Mouse (Mus musculus) hindbrain, postnatal 0 days (tissue): ENCODE data around the gene Cdkn1a. TPM values are rescaled to one million over a fixed set of nuclear protein-coding genes. Genes with fewer than 3 reads are reported as not detected.

Experiments
- ATAC-seq: fragments of 200-750 bp; cut with Nextera tagmentation; 2 replicates; pipeline ENCODE4 v1.8.0; 2017; ENCODE audit warnings: mild to moderate bottlenecking, moderate TSS enrichment, moderate library complexity
- DNase-seq: peaks from one replicate; pipeline ENCODE4 v3.0.0-alpha.2; 2015; ENCODE audit warnings: low spot score
- H3K27ac ChIP-seq: fragments of 300-500 bp; sonication (generic); 2 replicates; pipeline ENCODE4 v1.5.1; 2014; ENCODE audit warnings: mild to moderate bottlenecking
- H3K27me3 ChIP-seq: fragments of 300-500 bp; sonication (generic); 2 replicates; pipeline ENCODE4 v1.6.1; 2014; ENCODE audit warnings: low read length, mixed read lengths; ENCODE audit not compliant: insufficient read depth
- H3K36me3 ChIP-seq: fragments of 300-500 bp; sonication (generic); 2 replicates; pipeline ENCODE4 v1.6.1; 2014; ENCODE audit warnings: low read length, mixed read lengths; ENCODE audit not compliant: insufficient read depth
- H3K4me1 ChIP-seq: fragments of 300-500 bp; sonication (generic); 2 replicates; pipeline ENCODE4 v1.6.1; 2014; ENCODE audit warnings: antibody characterized with exemption, low read length, mixed read lengths; ENCODE audit not compliant: insufficient read depth
- H3K4me2 ChIP-seq: fragments of 300-500 bp; sonication (generic); 2 replicates; pipeline ENCODE4 v1.6.1; 2014; ENCODE audit warnings: low read depth, mild to moderate bottlenecking, low read length, moderate library complexity, mixed read lengths
- H3K4me3 ChIP-seq: fragments of 300-500 bp; sonication (generic); 2 replicates; pipeline ENCODE4 v1.5.1; 2014; ENCODE audit warnings: low read length
- H3K9ac ChIP-seq: fragments of 300-500 bp; sonication (generic); replicated peaks from 2 replicates; pipeline ENCODE4 v1.6.1; 2014; ENCODE audit warnings: mild to moderate bottlenecking, low read length, moderate library complexity, mixed read lengths
- H3K9me3 ChIP-seq: fragments of 300-500 bp; sonication (generic); 2 replicates; pipeline ENCODE4 v1.6.1; 2016; ENCODE audit warnings: low read length, mixed read lengths
- CTCF ChIP-seq: IDR thresholded peaks from 2 replicates; pipeline ENCODE4 v1.5.1; 2016; ENCODE audit warnings: antibody characterized with exemption, control low read depth, low read depth
- WGBS: fragments of 180-500 bp; shearing (Covaris S2); extraction: QIAGEN DNeasy Blood & Tissue Kit; methylation state at CpG from one replicate; pipeline ENCODE4 v1.1.7; 2014; 5-methylcytosine and 5-hydroxymethylcytosine counted together
- polyA plus RNA-seq: library from polyadenylated mRNA; unstranded; fragments of >200 nt; fragmentation: Nextera tagmentation; extraction: Ambion mirVana; gene quantifications from 2 replicates; pipeline ENCODE4 v1.2.1, GENCODE M21; 2015
- total RNA-seq: library from RNA; depleted of rRNA; stranded (reverse); fragments of >200 nt; gene quantifications from 2 replicates; pipeline ENCODE4 v1.2.3, GENCODE M21; 2014

The Cdkn1a gene
- total and polyA plus RNA-seq, 2 experiments from 2014 or later: 50.0 to 257 TPM

- no peak overlapping the region for H3K4me3 ChIP-seq
- no peak for TF ChIP-seq CTCF
- H3K4me2 ChIP-seq: no peak overlapping the region
- no peak overlapping the region for H3K9ac ChIP-seq
- H3K4me1 ChIP-seq: no peaks in the 10 kb centered on the region
- no peaks in the 10 kb centered on the region for H3K9me3 ChIP-seq
- no peaks in the 10 kb centered on the region for H3K27me3 ChIP-seq
- DNase-seq: no peak
- H3K27ac ChIP-seq: no peak overlapping the region
- WGBS: 79% methylated on average over 11 of the region's 11 CpGs
- H3K36me3 ChIP-seq: no peaks in the 10 kb centered on the region
- ATAC-seq: no peak
Measured at GRCm38 (mm10) chr17:29057361-29057890, 33.4 kb upstream of the Cdkn1a start.

DNA sequence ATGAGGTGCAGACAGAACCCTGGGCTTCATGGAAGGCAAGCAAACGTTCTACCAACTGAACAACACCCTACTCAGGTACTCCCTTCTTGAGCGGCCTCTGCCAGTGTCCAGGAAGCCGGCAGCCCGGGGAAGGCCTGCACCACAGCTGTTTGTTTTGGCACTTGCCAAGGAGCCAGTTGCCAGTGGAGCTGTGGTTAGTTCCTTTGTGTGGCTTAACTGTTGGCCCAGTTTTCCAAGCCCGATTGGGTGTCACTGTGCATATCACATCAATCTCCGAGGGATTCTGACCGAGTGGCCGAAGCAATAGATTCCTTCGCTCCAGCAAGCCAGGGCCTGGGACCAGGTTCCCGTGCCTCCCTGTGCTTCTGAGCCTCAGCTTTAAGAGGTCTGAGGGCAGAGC lies 32.8 kb upstream of the Cdkn1a start:
- WGBS: 43% methylated on average over 10 of the region's 10 CpGs
- no peak overlapping the region for H3K9ac ChIP-seq
- TF ChIP-seq CTCF: no peak
- no peak overlapping the region for H3K4me2 ChIP-seq
- no peak overlapping the region for H3K4me3 ChIP-seq
- H3K36me3 ChIP-seq: no peaks in the 10 kb centered on the region
- no peaks in the 10 kb centered on the region for H3K4me1 ChIP-seq
- H3K27me3 ChIP-seq: no peaks in the 10 kb centered on the region
- no peak overlapping the region for H3K27ac ChIP-seq
- H3K9me3 ChIP-seq: no peaks in the 10 kb centered on the region
- DNase-seq: peak; percentile 51
- ATAC-seq: no peak

DNA sequence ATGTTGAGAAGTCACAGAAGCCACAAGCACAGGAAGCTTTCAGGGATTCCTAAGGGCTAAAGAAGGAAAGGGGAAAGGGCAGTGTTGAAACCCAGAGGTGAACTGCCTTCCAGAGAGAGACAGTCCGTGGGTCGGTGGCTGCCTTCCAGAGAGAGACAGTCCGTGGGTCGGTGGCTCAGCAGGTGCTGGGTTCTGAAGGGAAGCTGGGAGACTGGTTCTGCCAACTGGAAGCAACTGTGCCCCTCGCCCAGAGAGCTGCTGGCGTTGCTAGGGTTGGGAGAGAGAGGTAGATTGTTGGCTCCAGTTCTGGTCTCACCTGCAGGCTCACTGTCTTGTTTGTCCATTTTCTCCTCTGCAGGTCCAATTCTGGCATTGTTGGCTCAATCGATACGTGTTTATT lies 32.3 kb upstream of the Cdkn1a start:
- no peaks in the 10 kb centered on the region for H3K9me3 ChIP-seq
- ATAC-seq (no peak), DNase-seq (no peak)
- H3K36me3 ChIP-seq: no peaks in the 10 kb centered on the region
- no peak for TF ChIP-seq CTCF
- no peaks in the 10 kb centered on the region for H3K4me1 ChIP-seq
- no peak overlapping the region for H3K27ac ChIP-seq
- H3K27me3 ChIP-seq: no peaks in the 10 kb centered on the region
- 53% methylated on average over 8 of the region's 8 CpGs for WGBS
- no peak overlapping the region for H3K4me2 ChIP-seq
- H3K9ac ChIP-seq: no peak overlapping the region
- H3K4me3 ChIP-seq: no peak overlapping the region

- DNase-seq: no peak
- no peak for ATAC-seq
- H3K4me3 ChIP-seq: no peak overlapping the region
Measured at GRCm38 (mm10) chr17:29059581-29059980, 31.2 kb upstream of the Cdkn1a start.

DNA sequence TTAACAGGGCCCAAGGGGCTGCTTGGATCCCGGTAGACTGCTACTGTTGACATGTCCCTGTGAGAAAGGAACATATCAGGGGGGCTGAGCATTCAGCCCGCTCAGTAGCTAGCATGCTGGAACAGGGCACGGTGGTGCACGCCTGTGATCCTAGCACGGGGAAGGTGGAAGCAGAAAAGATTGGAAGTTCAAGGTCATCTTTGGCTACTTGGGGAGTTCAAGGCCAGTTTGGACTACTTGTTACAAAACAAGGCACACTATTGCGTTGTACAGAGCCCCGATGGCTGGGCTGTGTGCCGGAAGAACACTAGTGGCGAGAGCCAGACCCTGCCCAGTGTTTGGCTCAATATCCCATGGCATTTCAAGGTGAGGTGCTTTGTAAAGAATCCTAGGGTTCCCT lies 29.8 kb upstream of the Cdkn1a start:
- no peak overlapping the region for H3K9ac ChIP-seq
- no peak overlapping the region for H3K27ac ChIP-seq
- no peaks in the 10 kb centered on the region for H3K4me1 ChIP-seq
- no peaks in the 10 kb centered on the region for H3K36me3 ChIP-seq
- ATAC-seq (no peak), DNase-seq (no peak)
- no peaks in the 10 kb centered on the region for H3K27me3 ChIP-seq
- no peak overlapping the region for H3K4me2 ChIP-seq
- WGBS: 90% methylated on average over 9 of the region's 9 CpGs
- H3K9me3 ChIP-seq: no peaks in the 10 kb centered on the region
- no peak for TF ChIP-seq CTCF
- no peak overlapping the region for H3K4me3 ChIP-seq

More at GRCm38 (mm10) chr17:29059581-29059980, 31.2 kb upstream of the Cdkn1a start:
- TF ChIP-seq CTCF: no peak
- Histone ChIP-seq H3K4me1 (no peaks in the 10 kb centered on the region), H3K27ac (no peak overlapping the region), H3K9ac (no peak overlapping the region), H3K4me2 (no peak overlapping the region), H3K27me3 (no peaks in the 10 kb centered on the region), H3K36me3 (no peaks in the 10 kb centered on the region), H3K9me3 (no peaks in the 10 kb centered on the region)
- 95% methylated on average over 3 of the region's 3 CpGs for WGBS

GRCm38 (mm10) chr17:29062119-29063035 lies 28.4 kb upstream of the Cdkn1a start:
- DNase-seq: peak; percentile 54
- H3K27ac ChIP-seq: peak overlapping the region; percentile 28; the same call in 1 of the 2 replicates
- WGBS: 44% methylated on average over 13 of the region's 13 CpGs

More at GRCm38 (mm10) chr17:29062119-29063035, 28.4 kb upstream of the Cdkn1a start:
- ATAC-seq: peak; percentile 45; the same call in 1 of the 2 replicates
- H3K4me2 ChIP-seq: no peak overlapping the region
- H3K27me3 ChIP-seq: no peaks in the 10 kb centered on the region
- no peaks in the 10 kb centered on the region for H3K36me3 ChIP-seq
- no peak overlapping the region for H3K9ac ChIP-seq
- H3K4me3 ChIP-seq: no peak overlapping the region
- no peaks in the 10 kb centered on the region for H3K4me1 ChIP-seq
- no peak for TF ChIP-seq CTCF
- no peaks in the 10 kb centered on the region for H3K9me3 ChIP-seq
